Mouse (Mus musculus): ENCODE measurements around the gene Cpne5. TPM values are rescaled to one million over a fixed set of nuclear protein-coding genes. Genes with fewer than 3 reads are reported as not detected.
"Not testable (repeated sequence)": the region's sequence is repeated elsewhere in the genome, so short reads cannot be mapped to it uniquely, and the experiment has no call there.

The Cpne5 gene
- 1.1 and 1.7 TPM in 2 replicates for polyA plus RNA-seq (2012; rRNA removed)

DNA sequence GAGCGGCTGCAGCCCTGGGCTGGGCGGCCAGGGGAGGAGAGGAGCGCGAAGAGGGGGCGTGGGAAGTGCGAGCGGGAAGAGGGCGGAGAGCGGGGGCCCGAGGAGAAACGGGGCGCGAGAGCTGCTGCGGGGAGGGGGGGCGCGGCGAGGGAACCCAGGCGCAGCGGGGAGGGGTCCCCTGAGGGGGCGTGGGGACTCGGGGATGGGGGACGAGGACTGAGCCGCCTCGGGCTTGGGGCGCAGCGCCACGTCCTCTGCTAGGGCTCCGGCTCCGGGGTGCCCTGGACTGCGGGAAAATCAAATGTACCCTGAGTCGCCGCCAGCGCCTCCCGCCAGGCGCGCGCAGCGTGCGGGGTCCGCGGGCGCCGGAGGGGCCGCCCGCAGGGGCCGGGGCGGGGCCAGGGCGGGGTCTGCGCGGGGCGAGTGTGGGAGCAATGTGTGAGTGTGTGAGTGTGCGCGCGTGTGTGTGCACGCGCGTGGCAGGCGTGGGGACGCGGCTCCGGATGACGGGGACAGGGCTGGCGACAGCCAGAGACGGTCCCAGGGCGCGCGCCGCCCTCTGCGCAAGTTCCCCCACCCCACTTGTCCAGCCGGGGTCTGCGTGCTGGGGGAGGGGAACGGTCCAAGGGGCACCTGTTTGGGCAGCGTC, at the start of gene Cpne5:
Gene Cpne5 (minus strand): TSS at position 396 of the 649 bp plus-strand sequence.
- DNase-seq (ENCODE audit: low read depth, low spot score), result no peak
- WGBS, result 2% methylated on average over 69 of the region's 73 CpGs

- 55% methylated on average over 21 of the region's 21 CpGs for WGBS
Observed at GRCm38 (mm10) chr17:29282216-29282952, 44.4 kb upstream of the Cpne5 start.

DNA sequence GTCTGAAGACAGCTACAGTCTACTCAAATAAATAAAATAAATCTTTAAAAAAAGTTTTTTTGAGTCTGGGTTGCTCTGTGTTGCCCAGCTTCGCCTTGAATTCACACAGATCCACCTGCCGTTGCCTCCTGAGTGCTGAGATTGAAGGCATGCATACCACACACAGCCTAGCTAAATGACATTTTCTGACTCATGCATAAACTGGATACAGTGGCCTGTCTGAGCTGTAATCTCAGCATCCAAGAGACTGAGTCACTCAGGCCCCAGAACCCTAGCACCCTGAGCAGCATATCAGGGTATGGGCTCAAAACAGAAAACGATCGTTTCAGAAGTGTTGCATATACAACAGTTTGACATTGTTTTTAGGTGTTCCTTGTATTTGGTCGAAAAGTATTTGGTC, 43.6 kb upstream of the Cpne5 start:
- no peak for DNase-seq (ENCODE audit: low read depth, low spot score)
- WGBS, result 80% methylated on average over 5 of the region's 5 CpGs

More at GRCm38 (mm10) chr17:29282216-29282952, 44.4 kb upstream of the Cpne5 start:
- DNase-seq (ENCODE audit: low read depth, low spot score), result no peak

GRCm38 (mm10) chr17:29280422-29280821, 42.5 kb upstream of the Cpne5 start:
- 97% methylated on average over 5 of the region's 5 CpGs for WGBS
- DNase-seq (ENCODE audit: low read depth, low spot score), result no peak

DNA sequence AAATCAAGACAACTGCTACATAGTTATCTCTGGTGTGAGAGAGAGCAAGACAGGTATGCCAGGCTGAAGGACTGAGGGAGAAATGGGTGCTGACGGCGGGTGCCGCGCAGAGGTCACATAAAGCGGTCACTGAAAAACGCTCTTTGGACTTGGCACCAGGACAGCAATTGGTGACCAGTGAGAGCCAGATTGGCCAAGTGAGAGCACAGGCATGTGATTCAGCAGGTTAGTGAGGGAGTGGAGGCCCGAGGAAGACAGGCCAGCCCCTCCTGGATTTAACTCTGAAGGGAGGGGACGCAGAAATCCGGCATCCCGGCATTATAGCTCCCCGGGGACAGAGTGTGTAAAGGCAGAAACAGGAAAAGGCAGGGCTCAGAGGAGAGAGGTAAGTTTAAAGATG, 35.9 kb upstream of the Cpne5 start:
- 46% methylated on average over 11 of the region's 11 CpGs for WGBS
- no peak for DNase-seq (ENCODE audit: low read depth, low spot score)

DNA sequence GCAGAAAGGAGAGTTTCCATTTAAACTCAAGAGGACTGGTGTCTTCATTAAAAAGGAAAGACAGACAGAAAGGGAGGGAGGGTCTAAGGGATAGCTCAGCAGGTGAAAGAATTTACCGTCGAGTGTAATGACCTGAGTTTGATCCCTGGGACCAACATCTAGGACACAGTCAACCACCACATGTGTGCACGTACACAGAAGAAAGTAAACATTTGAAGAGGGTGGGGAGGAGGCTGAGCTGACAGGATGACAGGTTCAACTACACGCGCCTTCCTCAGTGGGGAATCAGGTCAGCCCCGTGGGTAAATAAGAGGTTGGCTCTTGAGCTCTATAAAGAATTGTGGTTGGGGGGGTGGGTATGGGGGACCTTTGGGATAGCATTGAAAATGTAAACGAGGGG, 35.2 kb upstream of the Cpne5 start:
- DNase-seq (ENCODE audit: low read depth, low spot score), result no peak
- WGBS, result 52% methylated on average over 7 of the region's 7 CpGs

DNA sequence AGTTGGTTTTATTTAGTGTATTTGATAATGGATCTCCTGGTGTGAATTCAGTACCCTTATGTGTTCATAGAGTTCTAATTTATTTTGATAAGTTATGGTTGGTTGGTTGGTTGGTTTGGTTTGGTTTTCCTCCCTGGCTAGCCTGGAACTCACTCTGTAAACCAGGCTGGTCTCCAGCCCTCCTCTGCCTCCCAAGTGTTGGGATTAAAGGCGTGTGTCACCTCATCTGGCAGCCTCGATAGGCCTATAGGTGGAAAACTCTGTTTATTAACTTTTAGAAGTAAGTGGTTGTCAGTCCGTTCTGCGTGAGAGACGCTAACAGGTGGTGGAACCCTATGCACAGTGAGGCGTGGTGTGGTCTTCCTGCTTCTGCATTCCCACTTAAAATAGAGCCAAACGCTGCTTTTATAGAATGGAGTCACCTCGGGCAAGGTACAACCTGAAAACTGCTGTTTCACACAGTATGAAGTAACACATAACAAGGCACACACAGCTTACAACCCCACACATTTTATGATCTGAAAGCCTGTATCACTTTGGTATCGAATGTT, 32.3 kb upstream of the Cpne5 start:
- DNase-seq (ENCODE audit: low read depth, low spot score), result no peak
- 61% methylated on average over 9 of the region's 9 CpGs for WGBS

DNA sequence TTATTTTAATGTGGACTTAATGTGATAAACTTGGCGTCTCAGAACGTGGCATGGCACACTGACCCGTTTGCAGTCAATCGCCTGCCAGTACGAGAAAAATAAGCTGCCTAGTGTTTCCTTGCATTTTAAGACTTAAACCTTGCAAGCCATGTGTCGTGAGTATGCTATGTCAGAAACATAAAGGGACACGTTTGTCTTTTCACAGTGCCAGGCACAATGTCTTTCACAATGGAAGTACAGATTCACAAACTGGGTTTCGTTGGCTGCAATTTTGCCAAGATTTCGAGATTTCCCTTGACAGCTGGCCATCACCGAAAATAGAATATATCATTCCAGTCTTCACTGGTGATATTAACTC, 31.4 kb upstream of the Cpne5 start:
- DNase-seq (ENCODE audit: low read depth, low spot score), result no peak
- WGBS, result 7% methylated on average over 10 of the region's 10 CpGs

- under 1% methylated on average over 51 of the region's 63 CpGs for WGBS
- DNase-seq (ENCODE audit: low read depth, low spot score), result no peak
Observed at GRCm38 (mm10) chr17:29268682-29269348, 30.8 kb upstream of the Cpne5 start, which contains the start of gene BC004004. BC004004 (plus strand) TSS chr17:29268788.

DNA sequence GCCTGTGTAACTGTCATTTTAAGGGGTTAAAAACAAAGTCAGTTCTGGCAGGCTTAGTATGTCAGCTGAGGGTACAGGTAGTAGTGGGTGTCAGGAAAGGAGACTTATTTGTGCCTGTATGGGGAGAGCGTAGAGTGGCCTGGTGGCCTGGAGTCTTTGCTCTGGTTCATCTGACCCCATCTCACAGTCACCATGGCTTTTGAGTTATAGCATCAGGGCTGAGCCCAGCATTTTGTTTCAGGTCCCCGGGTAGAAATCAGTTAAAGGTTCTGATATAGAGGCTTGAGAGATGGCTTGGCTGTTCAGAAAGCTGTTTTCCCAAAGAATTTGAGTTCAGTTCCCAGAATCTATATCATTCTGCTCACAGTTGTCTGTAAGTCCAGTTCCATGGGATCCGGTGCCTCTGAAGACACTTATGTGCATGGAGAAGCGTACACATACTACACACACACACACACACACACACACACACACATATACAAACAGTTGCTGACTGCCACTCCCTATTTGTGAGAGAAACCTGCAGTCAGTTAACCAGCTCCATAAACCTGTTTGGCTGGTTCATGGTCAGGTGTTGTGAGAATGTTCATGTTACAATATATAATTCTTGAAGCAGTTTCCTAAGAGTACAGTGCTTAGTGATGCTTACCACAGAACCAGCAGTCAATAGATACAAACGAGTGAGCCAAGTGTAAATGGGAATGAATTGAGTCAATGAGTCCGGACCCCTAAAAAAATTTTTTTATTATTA, 30.1 kb upstream of the Cpne5 start:
- DNase-seq (ENCODE audit: low read depth, low spot score), result peak; percentile 73
- 27% methylated on average over 6 of the region's 6 CpGs for WGBS

DNA sequence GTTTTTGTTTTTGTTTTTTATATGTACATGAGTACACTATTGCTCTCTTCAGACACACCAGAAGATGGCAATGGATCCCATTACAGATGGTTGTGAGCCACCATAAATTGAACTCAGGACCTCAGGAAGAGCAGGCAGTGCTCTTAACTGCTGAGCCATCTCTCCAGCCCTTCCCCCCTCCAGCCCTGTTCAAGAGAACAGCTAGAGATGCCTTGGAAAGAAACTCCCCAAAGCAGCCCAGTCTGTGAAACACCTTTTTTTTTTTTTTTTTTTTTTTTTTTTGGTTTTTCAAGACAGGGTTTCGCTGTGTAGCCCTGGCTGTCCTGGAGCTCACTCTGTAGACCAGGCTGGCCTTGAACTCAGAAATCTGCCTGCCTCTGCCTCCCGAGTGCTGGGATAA, 29.1 kb upstream of the Cpne5 start:
- WGBS, result 92% methylated on average over 2 of the region's 2 CpGs

GRCm38 (mm10) chr17:29264760-29265159, 26.8 kb upstream of the Cpne5 start:
- DNase-seq (ENCODE audit: low read depth, low spot score), result no peak
- 62% methylated on average over 5 of the region's 5 CpGs for WGBS

More for the DNA sequence above, 29.1 kb upstream of the Cpne5 start:
- DNase-seq (ENCODE audit: low read depth, low spot score), result not testable (repeated sequence)

DNA sequence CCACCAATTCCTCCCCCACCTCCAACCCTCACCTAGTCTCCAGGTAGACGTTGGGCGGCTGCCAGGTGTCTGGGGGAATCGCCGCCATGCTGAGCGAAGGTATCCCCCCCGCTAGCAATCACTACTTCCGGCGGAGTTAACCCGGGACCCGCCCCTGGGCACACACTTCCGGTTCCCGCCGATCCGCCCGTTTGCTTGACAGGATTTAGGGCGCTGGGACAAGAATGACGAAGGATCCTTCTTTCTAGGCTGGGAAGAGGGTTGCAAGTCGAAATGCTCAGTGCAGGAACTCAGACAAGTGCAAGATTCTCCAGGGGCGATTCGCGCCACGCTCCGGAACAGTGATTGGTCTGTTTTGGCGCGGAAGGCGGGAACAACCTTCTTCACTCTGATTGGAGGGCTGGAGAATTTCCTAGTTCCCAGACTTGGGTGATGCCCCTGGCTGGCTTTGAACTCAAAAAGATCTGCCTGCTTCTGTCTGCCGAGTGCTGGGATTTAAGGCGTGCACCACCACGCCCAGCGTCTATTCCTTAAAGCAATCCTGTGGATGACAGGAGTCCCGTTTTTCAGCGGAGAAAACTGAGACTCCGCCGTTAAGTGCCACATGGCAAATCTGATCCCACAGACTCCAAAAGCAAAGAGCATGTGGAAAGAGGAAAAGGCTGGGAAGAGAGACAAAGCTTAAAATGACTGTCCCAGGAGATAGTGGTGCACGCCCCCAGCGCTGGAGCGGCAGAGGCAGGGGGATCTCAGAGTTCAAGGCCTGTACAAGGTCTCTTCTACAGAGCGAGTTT, 26.1 kb upstream of the Cpne5 start, which contains the start of gene Ppil1:
Gene Ppil1 (minus strand): TSS at position 347 of the 794 bp plus-strand sequence.
- peak; percentile 76 for DNase-seq (ENCODE audit: low read depth, low spot score)
- WGBS, result 5% methylated on average over 38 of the region's 38 CpGs

DNA sequence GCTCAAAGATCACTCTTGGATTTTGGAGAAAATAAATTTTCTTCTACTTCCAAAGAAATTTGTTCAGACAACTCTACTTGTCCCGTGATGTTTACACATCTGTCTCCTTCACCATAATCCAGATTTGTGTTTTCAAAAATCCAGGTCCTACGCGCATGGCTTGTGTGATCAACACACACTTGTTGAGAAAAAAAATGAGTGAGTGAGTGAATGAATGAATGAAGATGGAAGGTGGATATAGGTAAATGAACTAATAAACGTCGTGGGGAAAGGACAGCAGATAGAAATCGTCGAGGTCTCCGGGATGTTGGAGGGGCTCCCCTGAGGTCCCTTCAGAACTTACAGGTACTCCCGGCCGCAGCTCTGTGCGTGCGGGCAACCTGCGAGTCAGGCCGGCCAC, 25.4 kb upstream of the Cpne5 start:
- WGBS, result 0% methylated on average over 14 of the region's 14 CpGs
- no peak for DNase-seq (ENCODE audit: low read depth, low spot score)

GRCm38 (mm10) chr17:29262259-29262649, 24.3 kb upstream of the Cpne5 start:
- 18% methylated on average over 2 of the region's 2 CpGs for WGBS
- no peak for DNase-seq (ENCODE audit: low read depth, low spot score)

DNA sequence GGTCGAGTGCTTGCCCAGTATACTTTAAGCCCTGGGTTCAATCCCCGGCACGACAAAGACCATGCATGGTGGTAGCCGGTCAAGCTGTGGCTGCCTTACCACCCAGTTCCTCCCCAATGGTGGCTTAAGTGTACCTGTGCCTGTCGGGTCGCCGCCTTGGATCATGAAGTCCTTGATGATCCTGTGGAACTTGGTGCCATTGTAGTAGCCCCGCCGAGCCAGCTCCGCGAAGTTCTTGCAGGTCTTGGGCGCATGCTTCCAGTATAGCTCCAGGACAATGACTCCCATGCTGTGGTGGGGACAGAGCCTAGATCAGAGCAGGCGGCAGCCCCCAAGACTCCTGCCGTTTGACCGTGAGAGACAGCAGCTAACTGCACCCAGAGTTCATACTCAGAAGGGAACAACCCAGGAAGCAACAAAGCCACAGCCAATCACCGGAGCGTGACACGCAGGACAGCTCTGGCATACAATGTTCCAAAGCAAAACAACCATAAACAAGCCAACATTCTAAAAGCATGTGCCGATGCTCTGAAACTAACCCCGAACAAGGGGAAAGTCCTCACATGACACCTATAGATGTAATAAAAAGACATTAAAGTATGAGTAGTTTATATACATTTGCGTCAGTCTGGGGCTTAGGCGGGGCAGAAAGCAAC, 23.8 kb upstream of the Cpne5 start:
- 63% methylated on average over 22 of the region's 22 CpGs for WGBS
- no peak for DNase-seq (ENCODE audit: low read depth, low spot score)

- 89% methylated on average over 15 of the region's 15 CpGs for WGBS
Observed at GRCm38 (mm10) chr17:29260501-29260900, 22.5 kb upstream of the Cpne5 start.

DNA sequence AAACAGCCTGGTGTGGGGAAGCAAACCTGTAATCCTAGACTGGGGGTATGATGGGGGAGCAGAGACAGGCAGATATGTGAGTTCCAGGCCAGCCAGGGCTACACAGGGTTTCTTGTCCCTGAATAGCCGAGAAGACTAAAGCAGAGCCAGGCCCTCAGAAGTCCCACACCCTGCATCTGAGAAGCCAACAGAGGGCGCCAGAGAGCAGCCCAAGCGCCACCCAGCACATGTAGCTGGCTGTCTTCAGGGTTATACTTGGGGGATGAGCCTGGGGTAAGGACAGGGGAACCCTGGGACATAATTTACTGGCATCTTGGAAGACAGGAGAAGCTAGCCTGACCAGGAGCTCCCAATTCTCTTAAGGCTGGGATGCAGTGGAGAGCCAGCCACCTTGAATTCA, 21.5 kb upstream of the Cpne5 start:
- WGBS, result 1% methylated on average over 3 of the region's 3 CpGs
- no peak for DNase-seq (ENCODE audit: low read depth, low spot score)

More at GRCm38 (mm10) chr17:29260501-29260900, 22.5 kb upstream of the Cpne5 start:
- DNase-seq (ENCODE audit: low read depth, low spot score), result no peak
